Mouse (Mus musculus): ENCODE results near the gene Ksr1. TPM values are rescaled to one million over a fixed set of nuclear protein-coding genes. Genes with fewer than 3 reads are reported as not detected.

Ksr1 gene
- 7.6 TPM for polyA plus RNA-seq (2017; shearing (Covaris generic))

GRCm38 (mm10) chr11:79146331-79146767 lies at the start of gene Ksr1:
TSS of gene Ksr1 (minus strand) at chr11:79146407.

GRCm38 (mm10) chr11:78984483-78985177 lies 161.6 kb downstream of the Ksr1 start, which contains the start of gene Lgals9:
TSS of gene Lgals9 (minus strand) at chr11:78984946.

Other genes starting within 250 kb of the Ksr1 start
- gene Nos2, start 225.6 kb downstream of the Ksr1 start, polyA plus RNA-seq (2017; shearing (Covaris generic)), result not detected
- 324 TPM for gene Lgals9, start 161.5 kb downstream of the Ksr1 start, polyA plus RNA-seq (2017; shearing (Covaris generic))
- 126 TPM for gene Wsb1, start 108.3 kb upstream of the Ksr1 start, polyA plus RNA-seq (2017; shearing (Covaris generic))
- not detected for gene Gm9964, start 150.5 kb upstream of the Ksr1 start, polyA plus RNA-seq (2017; shearing (Covaris generic))
- 1.3 TPM for gene Nf1, start 193.3 kb upstream of the Ksr1 start, polyA plus RNA-seq (2017; shearing (Covaris generic))